Mouse (Mus musculus): ENCODE data around the gene Fgb.

Gene Fgb

GRCm38 (mm10) chr3:82991963-82992362 lies 57.7 kb downstream of the Fgb start:
- no peak for DNase-seq (ENCODE audit: extremely low read depth, insufficient read length, low spot score)

All from 3134 (cell line).